Mouse (Mus musculus) kidney, adult 11 months (tissue): ENCODE results near the gene Sh3bp2.
"Not testable (repeated sequence)": the region's sequence is repeated elsewhere in the genome, so short reads cannot be mapped to it uniquely, and the experiment has no call there.

Experiments
- DNase-seq: peaks from one replicate; pipeline ENCODE4 v3.0.0; 2022

Sh3bp2 gene

DNA sequence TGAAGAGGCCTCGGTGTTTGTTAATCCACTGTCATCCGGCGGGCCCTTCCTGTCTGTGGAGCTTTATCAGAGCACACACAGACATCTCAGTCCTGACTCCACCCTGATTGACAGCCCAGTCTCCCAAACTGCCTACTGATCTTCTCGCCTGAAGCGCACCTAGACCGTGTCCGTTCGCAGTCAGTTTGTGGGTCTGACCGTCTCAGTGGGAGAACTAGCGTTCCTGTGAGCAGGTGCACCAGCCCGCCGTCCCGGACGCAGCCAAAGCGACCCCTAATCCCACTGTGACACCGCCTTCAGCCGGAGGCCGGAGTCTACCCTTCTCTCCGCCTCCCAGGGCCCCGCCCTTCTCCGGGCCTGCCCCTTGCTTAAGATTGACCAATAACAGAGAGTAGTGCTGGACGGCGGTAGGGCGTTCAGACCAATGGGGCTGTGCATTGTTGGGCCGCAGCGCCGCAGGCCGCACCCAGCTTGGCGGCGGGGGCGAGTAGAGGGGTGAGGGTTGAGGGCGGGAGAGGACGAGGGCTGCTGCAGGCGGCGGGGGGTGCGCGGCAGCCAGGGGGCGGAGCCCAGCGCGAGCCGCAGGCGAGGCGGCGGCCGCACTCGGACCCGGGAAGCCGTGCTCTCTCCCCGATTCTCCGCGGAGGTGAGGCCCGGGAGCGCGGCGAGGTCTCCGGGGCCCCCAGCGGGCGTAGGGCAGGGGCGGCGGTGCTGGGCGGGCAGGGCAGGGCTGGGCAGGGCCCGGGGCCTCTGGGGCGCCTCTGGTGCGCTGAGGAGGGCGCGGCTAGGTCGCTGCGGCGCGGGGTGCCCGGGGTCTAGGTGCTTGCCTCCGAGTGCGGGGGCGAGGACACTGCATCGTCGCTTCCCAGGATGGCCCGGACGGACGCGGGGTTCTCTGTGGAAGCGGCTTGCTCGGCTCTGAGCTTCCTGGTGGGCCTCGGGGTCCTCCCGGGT is 47.9 kb downstream of the Sh3bp2 start, which contains the start of gene Add1:
Add1 (plus strand) TSS at position 397 of the 954 bp plus-strand sequence.
- peak; percentile 97 for DNase-seq

DNA sequence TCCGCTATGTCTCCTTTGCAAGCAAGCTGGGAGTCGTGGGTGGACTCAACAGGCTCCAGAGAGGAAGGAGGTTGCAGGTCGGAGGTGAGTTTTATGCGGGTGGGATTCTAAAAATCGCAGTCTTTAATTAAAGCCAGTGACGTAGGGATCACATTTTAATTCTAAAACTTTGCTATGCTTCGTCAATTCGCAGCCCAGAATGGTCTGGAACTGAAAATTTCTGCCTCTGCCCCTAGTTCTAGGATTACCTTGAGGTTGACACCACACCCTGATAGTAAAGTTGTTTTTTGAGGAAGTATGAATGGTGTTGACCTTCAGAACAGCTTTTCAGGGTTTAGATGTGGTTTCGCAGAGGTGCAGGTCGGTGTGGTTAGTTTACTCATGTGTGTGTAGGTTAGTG is 49.1 kb downstream of the Sh3bp2 start:
- no peak for DNase-seq

DNA sequence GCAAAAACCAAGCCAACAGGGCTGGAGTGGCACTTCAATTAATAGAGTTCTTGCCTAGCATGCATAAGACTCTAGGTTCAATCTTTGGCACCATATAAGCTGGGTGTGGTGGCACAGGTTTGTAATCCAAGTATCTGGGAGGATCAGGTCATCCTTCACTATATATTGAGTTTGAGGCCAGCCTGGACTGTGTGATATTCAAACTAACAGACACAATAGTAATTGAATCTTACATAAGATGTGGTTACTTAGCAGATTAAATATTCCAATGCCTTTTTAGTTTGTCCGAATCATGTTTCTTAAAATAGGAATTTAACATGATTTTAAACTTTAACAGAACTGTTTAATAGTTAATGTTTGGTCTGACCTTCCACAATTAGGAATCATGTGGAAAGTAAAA is 50.6 kb downstream of the Sh3bp2 start:
- DNase-seq: peak; percentile 19

DNA sequence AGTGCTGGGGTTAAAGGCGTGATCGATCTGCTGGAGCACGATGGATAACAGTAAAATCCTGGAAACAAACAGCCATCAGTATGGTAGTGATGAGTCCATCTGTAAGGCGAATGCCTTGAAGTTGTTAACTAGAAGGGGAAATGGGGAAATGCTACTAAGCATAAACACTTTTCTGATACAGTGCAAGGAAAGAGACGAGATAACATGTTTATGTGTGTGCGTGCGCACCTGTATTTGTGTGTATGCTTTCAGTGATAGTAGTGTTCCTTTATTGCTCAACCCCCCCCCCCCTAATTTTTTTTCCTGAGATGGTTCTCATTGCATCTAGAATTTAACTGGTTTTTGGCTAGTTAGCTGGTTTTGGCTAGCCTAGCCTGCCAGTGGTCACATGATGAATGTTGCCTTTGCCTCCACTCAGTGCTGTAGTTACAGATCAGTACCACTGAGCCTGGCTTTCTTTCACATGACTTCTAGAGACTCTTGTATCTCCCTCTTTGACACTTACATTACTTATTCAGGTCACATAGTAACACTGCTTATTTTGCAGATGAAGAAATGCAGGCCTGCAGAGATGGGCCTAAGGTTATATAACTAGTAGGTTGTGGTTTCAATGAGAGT is 52.5 kb downstream of the Sh3bp2 start:
- DNase-seq: no peak

DNA sequence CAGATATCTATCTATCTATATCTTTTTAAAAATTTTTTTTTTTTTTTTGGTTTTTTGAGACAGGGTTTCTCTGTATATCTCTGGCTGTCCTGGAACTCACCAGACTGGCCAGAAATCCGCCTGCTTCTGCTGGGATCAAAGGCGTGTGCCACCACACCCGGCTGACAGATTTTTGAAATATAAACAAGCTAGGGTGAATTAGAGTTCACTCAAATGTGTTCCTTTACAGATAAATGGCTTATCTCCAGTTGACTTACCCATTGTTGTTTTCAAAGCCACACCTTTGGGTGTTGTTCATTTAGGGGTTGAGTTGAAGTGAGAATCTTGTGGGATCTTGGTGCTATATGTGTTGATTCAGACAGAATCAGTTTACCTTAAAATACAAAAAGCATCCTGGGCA is 53.7 kb downstream of the Sh3bp2 start:
- DNase-seq: no peak

GRCm38 (mm10) chr5:34581671-34582313 is 56.2 kb downstream of the Sh3bp2 start:
- DNase-seq: not testable (repeated sequence)

- DNase-seq: no peak
These were observed 56.7 kb downstream of the Sh3bp2 start for GRCm38 (mm10) chr5:34582314-34582675.

DNA sequence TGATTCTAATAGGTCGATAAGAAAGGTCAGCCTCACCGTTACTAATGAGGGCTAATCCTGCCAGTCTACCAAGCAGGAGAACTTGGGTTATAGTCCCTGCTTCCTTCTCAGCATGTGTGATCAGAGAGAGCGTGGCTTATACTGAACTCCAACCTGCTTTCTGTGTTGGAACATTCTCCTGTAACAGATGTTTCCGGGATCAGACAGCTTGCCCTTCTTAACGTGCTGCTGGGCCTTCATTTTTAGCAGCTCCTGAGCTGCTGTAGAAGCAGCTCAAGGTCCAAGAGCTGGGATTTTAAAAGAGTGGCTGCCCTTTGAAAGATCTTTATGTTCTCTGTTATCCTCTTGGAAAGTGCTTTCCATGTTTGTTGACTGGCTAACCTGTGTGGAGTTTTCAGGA is 59.6 kb downstream of the Sh3bp2 start:
- no peak for DNase-seq

- no peak for DNase-seq
These were observed 62.2 kb downstream of the Sh3bp2 start for GRCm38 (mm10) chr5:34587881-34588280.

- peak; percentile 40 for DNase-seq
These were observed 64.4 kb downstream of the Sh3bp2 start for GRCm38 (mm10) chr5:34590059-34590458.

DNA sequence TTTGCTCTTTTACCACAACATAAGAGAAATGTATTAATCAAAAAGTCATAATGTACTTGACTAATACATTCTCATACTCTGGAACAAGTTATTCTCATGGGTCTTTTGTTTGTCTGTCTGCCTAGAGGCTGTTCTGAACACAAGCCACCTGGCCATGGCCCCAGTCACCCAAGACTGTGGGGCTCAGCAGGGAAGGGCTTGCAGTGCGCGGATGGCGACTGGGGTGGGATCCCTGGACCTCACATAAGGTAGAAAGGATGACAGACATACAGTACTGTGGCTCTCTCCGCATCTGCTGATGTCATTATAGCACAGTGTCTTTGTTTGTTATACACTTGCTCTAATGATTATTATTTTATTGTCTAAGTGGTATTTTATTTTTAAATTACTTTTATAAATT is 65.1 kb downstream of the Sh3bp2 start:
- DNase-seq: no peak

DNA sequence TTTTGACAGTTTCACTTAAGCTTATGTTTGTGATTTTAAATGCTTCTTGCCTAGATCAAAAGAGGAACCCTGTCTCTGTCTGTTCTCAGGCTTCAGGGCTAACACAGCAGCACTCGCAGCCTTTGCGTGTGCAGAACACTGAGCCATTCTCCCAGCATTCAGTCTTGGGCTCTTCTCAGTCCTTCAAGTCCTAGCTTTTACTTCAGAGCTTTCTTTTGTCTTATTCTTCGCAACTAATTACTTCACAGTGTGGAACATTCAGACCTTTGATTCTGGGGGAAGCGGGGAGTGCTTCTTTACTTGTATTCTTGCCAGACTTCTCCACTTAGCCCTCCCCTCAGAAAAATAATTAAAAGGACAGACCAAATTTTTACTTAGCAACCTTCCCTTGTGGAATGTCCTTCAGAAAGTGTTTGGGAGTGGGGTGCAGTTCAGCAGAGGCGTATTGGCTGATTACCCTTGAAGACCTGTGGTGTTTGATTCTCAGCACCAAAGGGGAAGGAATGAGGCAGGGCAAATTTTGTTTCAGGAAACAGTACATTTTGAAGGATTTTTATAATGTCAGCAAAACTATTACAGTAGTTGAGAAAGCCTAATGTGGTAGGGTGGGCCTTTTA is 65.9 kb downstream of the Sh3bp2 start:
- DNase-seq: no peak

DNA sequence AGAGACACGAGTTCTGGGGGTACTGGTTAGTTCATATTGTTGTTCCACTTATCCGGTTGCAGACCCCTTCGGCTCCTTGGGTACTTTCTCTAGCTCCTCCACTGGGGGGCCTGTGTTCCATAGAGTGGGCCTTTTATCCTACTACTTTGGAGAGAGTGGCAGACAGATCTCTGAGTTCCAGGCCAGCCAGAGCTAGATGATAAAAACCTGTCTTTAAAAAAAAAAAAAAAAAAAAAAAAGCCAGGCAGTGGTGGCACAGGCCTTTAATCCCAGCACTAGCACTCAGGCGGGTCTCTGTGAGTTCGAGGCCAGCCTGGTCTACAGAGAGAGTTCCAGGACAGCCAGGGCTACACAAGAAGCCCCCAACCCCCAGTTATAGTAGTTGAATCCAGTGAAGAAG is 66.6 kb downstream of the Sh3bp2 start:
- not testable (repeated sequence) for DNase-seq

DNA sequence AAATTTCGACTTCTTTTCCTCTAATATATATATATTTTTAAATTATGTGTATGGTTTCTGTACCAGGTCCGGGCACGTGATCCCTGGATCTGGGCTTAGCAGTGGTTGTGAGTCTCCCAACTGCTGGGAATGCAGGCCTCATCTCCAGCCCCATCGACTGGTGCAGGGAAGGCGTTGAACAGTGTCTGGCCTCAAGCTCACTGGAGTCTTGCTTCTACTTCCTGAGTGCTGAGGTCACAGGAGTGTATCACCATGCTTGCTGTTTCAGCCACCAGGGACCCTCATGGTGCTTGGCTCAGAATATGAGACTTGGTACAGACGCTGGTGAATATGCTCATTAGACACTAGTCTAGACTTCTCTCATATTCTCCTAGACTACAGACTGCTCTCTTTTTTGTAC is 67.0 kb downstream of the Sh3bp2 start:
- DNase-seq: no peak

DNA sequence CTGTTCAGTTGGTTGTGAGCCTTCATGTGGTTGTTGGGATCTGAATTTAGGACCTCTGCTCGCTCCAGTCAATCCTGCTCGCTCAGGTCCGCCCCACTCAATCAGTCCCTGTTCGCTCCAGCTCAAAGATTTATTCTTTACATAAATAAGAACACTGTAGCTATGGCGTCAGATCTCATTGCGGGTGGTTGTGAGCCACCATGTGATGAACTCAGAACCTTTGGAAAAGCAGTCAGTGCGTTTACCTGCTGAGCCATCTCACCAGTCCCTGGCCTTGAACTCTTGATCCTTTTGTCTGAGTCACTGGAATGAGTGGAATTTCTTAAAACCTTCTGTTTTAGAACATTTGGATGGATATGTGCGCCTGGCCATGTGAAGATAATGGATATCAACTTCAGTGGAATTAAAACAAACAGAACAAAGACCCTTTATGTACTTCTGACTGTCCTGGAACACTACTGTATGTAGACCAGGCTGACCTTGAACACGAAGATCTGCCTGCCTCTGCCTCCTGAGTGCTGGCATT is 67.6 kb downstream of the Sh3bp2 start:
- DNase-seq: no peak

DNA sequence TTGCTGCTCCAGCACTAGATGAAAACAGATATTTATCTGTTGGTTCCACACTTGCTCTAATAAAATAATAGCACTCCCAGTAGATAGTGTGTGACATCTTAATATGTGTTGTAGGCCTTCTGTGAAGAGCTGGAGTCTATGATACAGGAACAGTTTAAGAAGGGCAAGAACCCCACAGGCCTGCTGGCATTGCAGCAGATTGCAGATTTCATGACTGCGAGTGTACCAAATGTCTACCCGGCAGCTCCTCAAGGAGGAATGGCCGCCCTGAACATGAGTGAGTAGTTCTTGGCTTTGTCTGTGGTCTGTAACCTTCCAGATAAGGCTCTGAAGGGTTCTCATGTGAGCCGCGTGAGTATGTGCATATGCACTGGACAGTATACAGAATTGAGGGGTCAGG is 78.9 kb downstream of the Sh3bp2 start:
- no peak for DNase-seq

DNA sequence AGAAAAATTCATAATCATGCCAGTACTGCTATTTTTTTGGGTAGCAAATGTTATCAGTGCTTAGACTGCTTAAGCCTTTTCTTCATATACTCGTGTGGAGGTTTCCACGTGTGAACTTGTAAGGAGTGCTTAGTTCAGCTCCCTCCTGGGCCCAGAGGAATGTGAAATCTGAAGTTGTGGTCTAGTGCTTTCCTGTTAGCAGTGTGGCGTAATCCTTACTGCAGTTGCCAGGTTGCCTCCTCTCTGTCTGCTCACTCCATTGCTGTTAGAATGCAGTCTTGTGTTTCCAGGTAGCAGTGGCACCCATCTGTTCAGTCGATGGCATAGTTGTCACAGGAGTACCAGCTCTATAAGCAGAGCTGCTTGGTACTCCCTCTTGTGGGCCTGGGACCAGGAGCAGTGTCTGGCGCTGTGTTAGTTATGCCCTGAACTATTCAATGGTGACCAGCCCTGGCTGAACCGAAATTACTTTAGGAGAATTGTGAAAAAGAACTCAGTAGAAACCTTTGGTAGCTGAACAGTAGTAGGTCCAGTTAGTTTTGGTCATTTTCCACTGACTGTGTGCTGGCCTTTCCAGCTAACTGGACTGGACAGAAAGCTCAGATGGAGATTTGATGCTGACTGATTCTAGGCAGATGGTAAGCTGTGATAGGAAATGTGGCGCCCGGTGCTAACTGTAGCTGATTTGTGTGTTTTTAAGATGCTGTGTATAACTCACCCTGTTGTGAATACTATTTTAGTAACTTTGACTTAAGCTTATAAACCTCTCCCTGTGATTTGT is 81.7 kb downstream of the Sh3bp2 start:
- no peak for DNase-seq

GRCm38 (mm10) chr5:34608226-34608625 is 82.6 kb downstream of the Sh3bp2 start:
- no peak for DNase-seq

DNA sequence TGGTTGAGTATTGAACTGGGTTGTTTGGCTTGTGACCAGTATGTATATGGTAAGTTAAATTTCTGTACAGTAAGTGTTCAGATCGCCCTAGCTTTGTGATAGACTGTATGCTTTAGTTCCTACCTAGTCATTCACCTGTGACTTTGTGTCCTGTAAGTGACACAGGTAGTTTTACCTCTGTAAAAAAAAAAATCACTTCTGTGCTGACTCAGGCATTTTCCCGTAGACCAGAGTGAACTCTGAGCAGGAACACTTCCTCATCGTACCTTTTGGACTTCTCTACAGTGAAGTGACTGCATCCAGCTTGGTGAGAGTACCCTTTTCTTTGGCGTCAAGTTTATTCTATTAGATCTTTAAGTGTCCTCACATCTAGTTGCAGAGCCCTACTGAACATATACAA is 84.3 kb downstream of the Sh3bp2 start:
- DNase-seq: no peak
